Mouse (Mus musculus) cortical plate, adult 2 months (tissue): ENCODE results near the gene Trp53rkb.

Source experiments
- CTCF ChIP-seq: fragments of 200-500 bp; IDR thresholded peaks from 2 replicates; pipeline ENCODE4 v1.5.1; 2011; ENCODE audit warnings: mild to moderate bottlenecking, control low read depth, low read length; ENCODE audit not compliant: insufficient read depth; ENCODE audit errors: extremely low read depth
- POLR2A ChIP-seq: fragments of 200-500 bp; IDR thresholded peaks from 2 replicates; pipeline ENCODE4 v1.6.1; 2011; ENCODE audit warnings: mild to moderate bottlenecking, low read length, control low read depth; ENCODE audit not compliant: insufficient read depth; ENCODE audit errors: extremely low read depth

GRCm38 (mm10) chr2:166775357-166775893, 16.9 kb upstream of the Trp53rkb start:
- no peak for TF ChIP-seq POLR2A
- TF ChIP-seq CTCF = no peak
